Mouse (Mus musculus) kidney, postnatal 0 days (tissue): ENCODE data around the gene Il11ra1. TPM values are rescaled to one million over a fixed set of nuclear protein-coding genes. Genes with fewer than 3 reads are reported as not detected.

Source experiments
- ATAC-seq: fragments of 200-750 bp; cut with Nextera tagmentation; replicated peaks from 2 replicates; pipeline ENCODE4 v1.8.0; 2017; ENCODE audit warnings: low read depth, moderate number of reproducible peaks, moderate TSS enrichment, moderate library complexity; ENCODE audit not compliant: low FRiP score
- DNase-seq: peaks from one replicate; pipeline ENCODE4 v3.0.0-alpha.2; 2016; ENCODE audit warnings: low spot score
- H3K27ac ChIP-seq: fragments of 300-500 bp; sonication (generic); 2 replicates; pipeline ENCODE4 v1.5.1; 2014; ENCODE audit warnings: mild to moderate bottlenecking
- H3K27me3 ChIP-seq: fragments of 300-500 bp; sonication (generic); 2 replicates; pipeline ENCODE4 v1.6.1; 2014; ENCODE audit warnings: low read length, mixed read lengths; ENCODE audit not compliant: insufficient read depth
- H3K36me3 ChIP-seq: fragments of 300-500 bp; sonication (generic); 2 replicates; pipeline ENCODE4 v1.6.1; 2014; ENCODE audit warnings: low read length, mixed read lengths; ENCODE audit not compliant: insufficient read depth
- H3K4me1 ChIP-seq: fragments of 300-500 bp; sonication (generic); replicated peaks from 2 replicates; pipeline ENCODE4 v1.6.1; 2014; ENCODE audit warnings: antibody characterized with exemption, low read length, mixed read lengths; ENCODE audit not compliant: insufficient read depth
- H3K4me2 ChIP-seq: fragments of 300-500 bp; sonication (generic); 2 replicates; pipeline ENCODE4 v1.6.1; 2014; ENCODE audit warnings: mild to moderate bottlenecking, low read length, moderate library complexity, mixed read lengths
- H3K4me3 ChIP-seq: fragments of 300-500 bp; sonication (generic); replicated peaks from 2 replicates; pipeline ENCODE4 v1.5.1; 2014; ENCODE audit warnings: low read depth, low read length
- H3K9ac ChIP-seq: fragments of 300-500 bp; sonication (generic); 2 replicates; pipeline ENCODE4 v1.6.1; 2014; ENCODE audit warnings: low read depth, low read length
- H3K9me3 ChIP-seq: fragments of 300-500 bp; sonication (generic); replicated peaks from 2 replicates; pipeline ENCODE4 v1.6.1; 2016; ENCODE audit warnings: low read length, inconsistent platforms, mixed read lengths
- CTCF ChIP-seq: IDR thresholded peaks from 2 replicates; pipeline ENCODE4 v1.5.1; 2016; ENCODE audit warnings: antibody characterized with exemption, low read depth, mild to moderate bottlenecking, moderate library complexity
- WGBS: fragments of 180-500 bp; shearing (Covaris S2); extraction: QIAGEN DNeasy Blood & Tissue Kit; methylation state at CpG from one replicate; pipeline ENCODE4 v1.1.7; 2014; 5-methylcytosine and 5-hydroxymethylcytosine counted together
- polyA plus RNA-seq: library from polyadenylated mRNA; unstranded; fragments of >200 nt; fragmentation: Nextera tagmentation; extraction: Ambion mirVana; gene quantifications from 2 replicates; pipeline ENCODE4 v1.2.1, GENCODE M21; 2015

Il11ra1 gene
- polyA plus RNA-seq, 1 experiment from 2014 or later, result 159 TPM

DNA sequence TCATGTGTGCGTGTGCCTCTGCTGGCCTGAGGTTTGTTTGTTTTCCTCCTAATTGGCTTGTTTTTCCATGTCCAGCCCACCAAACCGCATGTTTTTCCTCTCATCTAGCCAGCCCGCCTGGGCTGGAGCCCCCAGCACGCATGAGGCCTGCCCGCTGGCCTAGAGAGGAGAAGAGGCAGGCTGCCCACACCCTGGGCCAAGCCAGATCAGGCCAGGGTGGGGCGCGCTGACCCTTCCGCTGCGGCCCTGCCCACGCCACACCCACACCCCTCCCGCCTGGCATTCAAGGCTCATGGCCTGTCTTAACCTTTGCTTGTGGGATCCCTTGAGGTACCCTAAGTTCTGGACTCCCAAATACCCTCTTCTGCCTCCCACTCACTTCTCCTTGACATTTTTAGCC lies 33.1 kb upstream of the Il11ra1 start:
- ATAC-seq (no peak), DNase-seq (no peak)
- Histone ChIP-seq H3K27ac (no peak overlapping the region), H3K4me3 (no peak overlapping the region), H3K9me3 (no peaks in the 10 kb centered on the region), H3K4me1 (peaks cover 36% of the 10 kb centered on the region), H3K9ac (no peak overlapping the region), H3K27me3 (no peaks in the 10 kb centered on the region), H3K36me3 (no peaks in the 10 kb centered on the region), H3K4me2 (no peak overlapping the region)
- WGBS, result 53% methylated on average over 11 of the region's 11 CpGs
- TF ChIP-seq CTCF, result no peak

DNA sequence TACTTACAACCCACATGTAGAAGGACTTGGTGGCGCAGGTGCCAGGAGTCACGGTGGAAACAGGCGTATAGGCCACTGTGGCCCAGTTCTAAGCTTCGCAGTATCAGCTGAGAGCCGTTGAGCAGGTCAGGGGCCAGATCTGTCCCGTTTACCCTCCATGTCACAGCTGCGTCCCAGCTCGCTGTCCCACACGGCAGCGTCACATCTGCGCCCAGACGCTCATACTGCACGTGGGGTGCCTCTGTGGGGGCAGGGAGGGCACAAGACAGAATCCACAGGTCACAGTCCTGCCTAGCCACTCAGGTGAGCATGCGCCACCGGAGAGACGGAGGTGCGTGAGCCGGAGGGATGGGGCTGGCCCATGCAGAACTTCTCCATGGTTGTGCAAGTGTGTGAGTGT lies 29.0 kb upstream of the Il11ra1 start:
- no peaks in the 10 kb centered on the region for H3K36me3 ChIP-seq
- H3K4me2 ChIP-seq, result no peak overlapping the region
- H3K9me3 ChIP-seq, result no peaks in the 10 kb centered on the region
- TF ChIP-seq CTCF, result no peak
- DNase-seq (no peak), ATAC-seq (no peak)
- H3K4me1 ChIP-seq, result peaks cover 18% of the 10 kb centered on the region; the same call in 1 of the 2 replicates
- H3K27ac ChIP-seq, result no peak overlapping the region
- 91% methylated on average over 18 of the region's 18 CpGs for WGBS
- H3K4me3 ChIP-seq, result no peak overlapping the region
- H3K9ac ChIP-seq, result no peak overlapping the region
- no peaks in the 10 kb centered on the region for H3K27me3 ChIP-seq

DNA sequence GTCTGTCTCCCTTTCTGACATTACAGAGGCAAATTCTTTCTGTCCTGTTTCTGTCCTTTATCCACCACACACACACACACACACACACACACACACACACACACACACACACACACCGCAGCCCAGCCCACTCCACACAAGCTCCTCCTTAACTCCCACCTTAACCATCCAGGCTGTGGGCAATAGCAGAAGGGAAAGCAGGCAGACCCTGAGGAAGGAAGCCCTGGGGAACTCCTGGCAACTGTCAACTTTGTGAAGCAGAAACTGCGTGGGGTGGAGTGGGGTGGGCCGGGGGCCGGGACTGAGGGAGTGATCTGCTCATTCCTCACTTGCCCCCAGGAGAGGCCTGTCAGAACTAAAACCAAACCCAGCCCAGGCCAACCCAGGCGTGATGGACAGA lies 28.3 kb upstream of the Il11ra1 start:
- no peaks in the 10 kb centered on the region for H3K27me3 ChIP-seq
- H3K27ac ChIP-seq, result no peak overlapping the region
- TF ChIP-seq CTCF, result no peak
- no peak for ATAC-seq
- H3K4me3 ChIP-seq, result no peak overlapping the region
- peaks cover 24% of the 10 kb centered on the region for H3K4me1 ChIP-seq
- WGBS, result 22% methylated on average over 5 of the region's 5 CpGs
- no peak for DNase-seq
- H3K36me3 ChIP-seq, result no peaks in the 10 kb centered on the region
- no peaks in the 10 kb centered on the region for H3K9me3 ChIP-seq
- H3K4me2 ChIP-seq, result no peak overlapping the region
- H3K9ac ChIP-seq, result no peak overlapping the region; the same call in 1 of the 2 replicates

DNA sequence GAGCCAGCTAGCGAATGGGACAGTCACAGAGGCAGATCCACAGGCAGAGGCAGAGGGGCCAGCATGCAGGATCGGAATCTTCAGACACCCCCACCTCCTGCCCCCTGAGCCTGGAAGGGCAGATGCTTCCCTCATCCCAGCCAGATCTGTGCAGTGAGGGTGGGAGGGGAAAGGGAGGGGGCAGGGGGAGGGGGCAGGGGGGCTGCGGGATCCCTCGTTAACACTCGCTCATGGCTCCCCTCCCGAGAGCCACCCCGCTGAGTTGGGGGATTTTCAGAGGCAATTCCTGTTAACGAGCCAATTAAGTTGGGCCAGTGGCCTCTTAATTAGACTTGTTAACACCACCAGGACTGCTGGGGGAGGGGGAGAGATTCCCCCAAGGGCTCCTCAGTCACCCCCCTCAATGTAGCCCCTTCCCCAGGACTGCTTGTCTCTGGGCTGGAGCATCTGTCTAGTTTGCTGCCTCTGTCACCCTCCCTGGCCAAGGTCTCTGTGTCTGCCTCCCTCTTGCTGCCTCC lies 27.8 kb upstream of the Il11ra1 start:
- TF ChIP-seq CTCF, result no peak
- H3K4me2 ChIP-seq, result no peak overlapping the region
- no peak overlapping the region; the same call in 1 of the 2 replicates for H3K9ac ChIP-seq
- H3K27me3 ChIP-seq, result no peaks in the 10 kb centered on the region
- H3K36me3 ChIP-seq, result no peaks in the 10 kb centered on the region
- H3K4me3 ChIP-seq, result no peak overlapping the region
- DNase-seq (no peak), ATAC-seq (no peak)
- 7% methylated on average over 8 of the region's 8 CpGs for WGBS
- H3K27ac ChIP-seq, result no peak overlapping the region
- H3K4me1 ChIP-seq, result peaks cover 25% of the 10 kb centered on the region
- no peaks in the 10 kb centered on the region for H3K9me3 ChIP-seq

DNA sequence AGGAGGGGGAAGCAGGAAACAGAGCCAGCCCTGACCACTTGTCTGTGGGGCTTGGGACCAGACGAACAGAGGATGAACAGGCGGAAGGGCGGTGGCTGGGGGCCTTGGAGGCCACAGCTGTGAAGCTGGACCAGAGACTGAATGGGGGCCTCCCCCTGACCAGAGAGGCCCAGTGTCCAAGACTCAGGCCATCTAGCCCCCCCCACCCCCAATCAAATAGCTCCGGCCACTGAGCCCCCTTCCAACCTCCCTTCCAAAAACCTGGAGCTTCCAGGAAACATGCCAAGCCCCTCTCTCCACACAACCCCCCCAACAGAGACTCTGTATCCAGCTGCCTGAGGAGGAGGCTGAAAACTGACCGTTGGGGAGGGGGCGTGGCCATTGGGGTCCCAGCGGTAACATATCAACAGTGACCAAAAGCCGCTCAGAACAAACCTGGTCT lies 27.2 kb upstream of the Il11ra1 start:
- no peak for ATAC-seq
- Histone ChIP-seq H3K36me3 (no peaks in the 10 kb centered on the region), H3K9ac (no peak overlapping the region), H3K4me1 (peaks cover 26% of the 10 kb centered on the region), H3K4me3 (no peak overlapping the region), H3K27ac (no peak overlapping the region), H3K9me3 (no peaks in the 10 kb centered on the region), H3K4me2 (no peak overlapping the region), H3K27me3 (no peaks in the 10 kb centered on the region)
- TF ChIP-seq CTCF, result no peak
- peak; percentile 35 for DNase-seq
- WGBS, result 33% methylated on average over 8 of the region's 8 CpGs

DNA sequence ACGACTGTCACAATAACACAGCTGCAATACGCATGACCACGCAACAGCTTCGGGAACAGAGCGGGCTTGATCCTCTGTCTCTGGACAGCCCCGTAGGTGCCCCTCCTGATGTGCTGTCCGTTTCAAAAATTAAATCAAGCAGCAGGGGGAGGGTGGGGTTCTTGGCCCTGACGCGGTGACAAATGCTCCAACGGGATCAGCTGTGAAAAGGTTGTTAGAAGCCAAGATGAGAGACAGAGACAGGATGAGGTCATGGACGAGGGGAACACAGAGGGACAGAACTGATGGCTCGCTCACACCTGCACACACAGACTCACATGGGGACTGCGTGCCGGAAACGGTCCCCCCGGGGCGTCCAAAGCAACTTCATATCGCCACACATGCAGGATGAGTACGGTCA lies 26.6 kb upstream of the Il11ra1 start:
- Histone ChIP-seq H3K36me3 (no peaks in the 10 kb centered on the region), H3K4me2 (no peak overlapping the region), H3K4me1 (peaks cover 26% of the 10 kb centered on the region), H3K27ac (no peak overlapping the region), H3K4me3 (no peak overlapping the region), H3K9me3 (no peaks in the 10 kb centered on the region), H3K9ac (no peak overlapping the region), H3K27me3 (no peaks in the 10 kb centered on the region)
- ATAC-seq, result no peak
- DNase-seq, result no peak
- WGBS, result 64% methylated on average over 19 of the region's 19 CpGs
- no peak for TF ChIP-seq CTCF
